In the genomic region with DNA sequence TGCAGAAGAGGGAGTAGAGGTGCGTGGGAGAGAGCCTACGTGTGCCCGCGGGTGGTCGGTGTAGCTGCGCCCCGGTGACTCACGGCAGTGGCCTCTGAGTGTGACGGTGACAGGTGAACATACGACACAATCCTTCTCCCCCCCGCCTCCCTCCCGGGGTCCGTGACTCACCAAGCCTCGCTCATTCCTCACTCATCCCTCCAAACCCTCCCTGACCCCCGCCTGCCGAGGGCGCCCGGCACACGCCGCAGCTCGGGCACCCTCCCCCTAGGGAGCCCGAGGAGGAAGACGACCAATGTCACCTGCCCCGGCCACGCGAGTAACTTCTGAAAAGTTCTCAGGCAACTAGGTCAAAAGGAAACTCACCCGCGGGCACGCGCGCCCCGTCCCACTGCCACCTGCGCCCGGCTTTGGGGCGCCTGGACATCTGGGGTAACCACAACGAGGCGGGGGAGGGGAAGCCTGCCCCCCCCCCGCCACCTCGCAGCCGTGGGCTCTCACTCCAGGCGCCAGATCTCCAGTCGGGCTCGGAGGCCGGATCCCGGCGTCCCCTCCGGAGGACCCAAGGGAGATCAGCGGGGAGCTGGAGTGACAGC, we compare ENCODE assay signal across 8 mouse cellular contexts. TPM values are rescaled to one million over a fixed set of nuclear protein-coding genes. Genes with fewer than 3 reads are reported as not detected.
DNase-seq lines count a peak whose midpoint lies in the region; ATAC-seq and TF ChIP-seq lines count a peak whose summit lies in the region.

No protein-coding gene starts in this region.

- peak overlapping the region; percentile 77 for H3K4me2 ChIP-seq in heart, embryonic 13.5 days
- H3K4me2 ChIP-seq in kidney, embryonic 16.5 days (replicated peaks; ENCODE audit: low read depth, low read length) = peak overlapping the region; percentile 99

- peaks cover 35% of the 10 kb centered on the region for H3K79me3 ChIP-seq in C2C12 (ENCODE audit: low read depth)

- no peak for TF ChIP-seq POLR2A in cortical plate, adult 2 months (IDR thresholded peaks at IDR 0.05; ENCODE audit: extremely low read depth, insufficient read depth, low read length)

- H3K4me3 ChIP-seq in C2C12 (ENCODE audit: insufficient read depth, poor library complexity, severe bottlenecking) (peak overlapping the region; percentile 56), G1E (ENCODE audit: low read depth, low read length) (peak overlapping the region; percentile 91), macrophage (ENCODE audit: inconsistent target) (peak overlapping the region; percentile 47)
- H3K4me3 ChIP-seq in cortical plate, adult 2 months (ENCODE audit: insufficient read depth, low read length) = peak overlapping the region; percentile 85
- H3K4me3 ChIP-seq in heart, embryonic 13.5 days = peak overlapping the region; percentile 90
- peak overlapping the region; percentile 80 for H3K4me3 ChIP-seq in kidney, embryonic 16.5 days (ENCODE audit: low read length)

- no peak for ATAC-seq in G1E (ENCODE audit: extremely low read depth, insufficient number of reproducible peaks, low FRiP score, poor library complexity, severe bottlenecking)
- peak; percentile 1; the same call in 1 of the 2 replicates for ATAC-seq in heart, embryonic 13.5 days (ENCODE audit: extremely low read depth, insufficient number of reproducible peaks, low FRiP score, low TSS enrichment)
- peak; percentile 2; the same call in 1 of the 2 replicates for ATAC-seq in kidney, embryonic 16.5 days (ENCODE audit: low FRiP score, low TSS enrichment)

- peak; percentile 64 for DNase-seq in G1E (ENCODE audit: low spot score)
- DNase-seq in spleen, postnatal 4 days (ENCODE audit: low spot score in 2 of 2) = peak; percentile 45 to 77
- DNase-seq in ovary, postnatal 10 days (ENCODE audit: low spot score) = no peak

- peak overlapping the region; percentile 83 for H3K27ac ChIP-seq in cortical plate, adult 2 months (ENCODE audit: insufficient read depth, low read length)
- H3K27ac ChIP-seq in heart, embryonic 13.5 days (replicated peaks) = peak overlapping the region; percentile 100
- H3K27ac ChIP-seq in kidney, embryonic 16.5 days (ENCODE audit: low read length) = peak overlapping the region; percentile 98
- H3K27ac ChIP-seq in macrophage = peak overlapping the region; percentile 91

- peak overlapping the region; percentile 91 for H3ac ChIP-seq in C2C12 (ENCODE audit: control insufficient read depth, insufficient read length, low read depth)

- H3K9ac ChIP-seq in heart, embryonic 13.5 days = peak overlapping the region; percentile 93
- peak overlapping the region; percentile 77 for H3K9ac ChIP-seq in kidney, embryonic 16.5 days (replicated peaks; ENCODE audit: low read length)

- H3K27me3 ChIP-seq in C2C12 (ENCODE audit: control insufficient read depth, insufficient read depth, insufficient read length) = no peaks in the 10 kb centered on the region
- peaks cover 20% of the 10 kb centered on the region for H3K27me3 ChIP-seq in G1E (ENCODE audit: insufficient read depth, low read length)
- no peaks in the 10 kb centered on the region for H3K27me3 ChIP-seq in heart, embryonic 13.5 days (replicated peaks)
- H3K27me3 ChIP-seq in kidney, embryonic 16.5 days (ENCODE audit: insufficient read depth, low read length) = no peaks in the 10 kb centered on the region

- H3K36me3 ChIP-seq in C2C12 (ENCODE audit: control insufficient read depth, insufficient read depth) (no peaks in the 10 kb centered on the region), G1E (replicated peaks) (peaks cover 18% of the 10 kb centered on the region), macrophage (ENCODE audit: inconsistent target) (no peaks in the 10 kb centered on the region)
- no peaks in the 10 kb centered on the region for H3K36me3 ChIP-seq in heart, embryonic 13.5 days
- no peaks in the 10 kb centered on the region for H3K36me3 ChIP-seq in kidney, embryonic 16.5 days (ENCODE audit: insufficient read depth, low read length)

- peaks cover 46% of the 10 kb centered on the region for H3K79me2 ChIP-seq in C2C12 (ENCODE audit: control insufficient read depth, insufficient read depth)
- peaks cover 51% of the 10 kb centered on the region for H3K79me2 ChIP-seq in macrophage (ENCODE audit: inconsistent target)

- no peaks in the 10 kb centered on the region for H3K9me3 ChIP-seq in G1E (replicated peaks)
- H3K9me3 ChIP-seq in heart, embryonic 13.5 days = no peaks in the 10 kb centered on the region
- no peaks in the 10 kb centered on the region for H3K9me3 ChIP-seq in kidney, embryonic 16.5 days (ENCODE audit: low read length)

- TF ChIP-seq CTCF in C2C12 (IDR thresholded peaks at IDR 0.05; ENCODE audit: control insufficient read depth, insufficient read depth, insufficient read length) (peak; percentile 2), G1E (IDR thresholded peaks at IDR 0.05; ENCODE audit: low read depth, low read length) (no peak)
- no peak for TF ChIP-seq CTCF in cortical plate, adult 2 months (IDR thresholded peaks at IDR 0.05; ENCODE audit: extremely low read depth, insufficient read depth, low read length)

- H3K4me1 ChIP-seq in G1E (ENCODE audit: insufficient read depth, low read depth, low read length) = peaks cover 67% of the 10 kb centered on the region
- H3K4me1 ChIP-seq in cortical plate, adult 2 months (ENCODE audit: control insufficient read depth, insufficient read depth, low read length) = peaks cover 23% of the 10 kb centered on the region
- H3K4me1 ChIP-seq in heart, embryonic 13.5 days = peaks cover 59% of the 10 kb centered on the region
- peaks cover 48% of the 10 kb centered on the region for H3K4me1 ChIP-seq in kidney, embryonic 16.5 days (ENCODE audit: insufficient read depth, low read length)

- WGBS in heart, embryonic 13.5 days = under 1% methylated on average over 46 of the region's 48 CpGs
- WGBS in kidney, embryonic 16.5 days = 0% methylated on average over 41 of the region's 48 CpGs
- WGBS in macrophage (ENCODE audit: missing documents) = 2% methylated on average over 46 of the region's 48 CpGs

TF ChIP-seq in C2C12, 6 proteins besides CTCF, POLR2A, EP300 and RAD21 (continues in another document):
- TF ChIP-seq FOSL1 (IDR thresholded peaks at IDR 0.05; ENCODE audit: insufficient read depth, low read length, poor library complexity, severe bottlenecking) = peak; percentile 37
- no peak for TF ChIP-seq MYOG (IDR thresholded peaks at IDR 0.05; ENCODE audit: control insufficient read depth, extremely low read depth, insufficient read length)
- TF ChIP-seq USF1 (IDR thresholded peaks at IDR 0.05; ENCODE audit: low read depth) = no peak
- peak; percentile 34 for TF ChIP-seq MAX (IDR thresholded peaks at IDR 0.05)

RNA-seq across cellular contexts. Expression of gene Csrnp1, which starts 1.4 kb away (rescaled TPM):
- 21.2 TPM for polyA plus RNA-seq in C2C12 (2012; fragmentation: generic; extraction: Trizol)
- total RNA-seq in G1E (2014; fragmentation: Nextera tagmentation) = 17.0 and 26.5 TPM in 2 replicates
- 17.3 and 19.9 TPM in 2 replicates for total RNA-seq in G1E (2017)
- 35.0 and 44.1 TPM in 2 replicates for polyA plus RNA-seq in G1E (2012)
- 14.8 and 21.3 TPM in 2 replicates for polyA plus RNA-seq in cortical plate, adult 2 months (2012; rRNA removed)
- 5.7 and 6.8 TPM in 2 replicates for polyA plus RNA-seq in heart, embryonic 13.5 days (2015; fragmentation: Nextera tagmentation; extraction: Ambion mirVana)
- 7.1 and 8.7 TPM in 2 replicates for polyA plus RNA-seq in kidney, embryonic 16.5 days (2015; fragmentation: Nextera tagmentation; extraction: Ambion mirVana)
- total RNA-seq in macrophage (2018; cell fraction: chromatin; rRNA removed) = 100 to 1,000 TPM in 15 of 26 experiments, 10 to 100 TPM in 10, 1 to 10 TPM in 1; 10.0 to 493 (median 150) TPM
- 100 to 1,000 TPM in 12 of 26 experiments, 10 to 100 TPM in 13, 1 to 10 TPM in 1; 8.5 to 831 (median 91.1) TPM for total RNA-seq in macrophage (2018; cell fraction: cytosol; rRNA removed)
- total RNA-seq in macrophage (2018; cell fraction: nucleus; rRNA removed) = 100 to 1,000 TPM in 18 of 26 experiments, 10 to 100 TPM in 8; 12.4 to 779 (median 246) TPM
- polyA plus RNA-seq in macrophage (2018) = 5.0 to 8.4 TPM (median 8.0 TPM) in 3 replicates

RNA-seq across cellular contexts. Expression of gene Xirp1, which starts 40.3 kb away (rescaled TPM):
- polyA plus RNA-seq in C2C12 (2012; fragmentation: generic; extraction: Trizol) = 3.5 TPM
- not detected in 2 replicates for total RNA-seq in G1E (2014; fragmentation: Nextera tagmentation)
- total RNA-seq in G1E (2017) = 0.05 and 0.06 TPM in 2 replicates
- not detected in 2 replicates for polyA plus RNA-seq in G1E (2012)
- polyA plus RNA-seq in cortical plate, adult 2 months (2012; rRNA removed) = 0.04 TPM in 2 replicates
- 44.6 and 47.2 TPM in 2 replicates for polyA plus RNA-seq in heart, embryonic 13.5 days (2015; fragmentation: Nextera tagmentation; extraction: Ambion mirVana)
- polyA plus RNA-seq in kidney, embryonic 16.5 days (2015; fragmentation: Nextera tagmentation; extraction: Ambion mirVana) = 0.22 and 0.23 TPM in 2 replicates
- total RNA-seq in macrophage (2018; cell fraction: chromatin; rRNA removed) = not detected
- not detected for total RNA-seq in macrophage (2018; cell fraction: cytosol; rRNA removed)
- not detected for total RNA-seq in macrophage (2018; cell fraction: nucleus; rRNA removed)
- polyA plus RNA-seq in macrophage (2018) = not detected in 3 replicates

RNA-seq across cellular contexts. Expression of gene Ttc21a, which starts 45.6 kb away (rescaled TPM):
- polyA plus RNA-seq in C2C12 (2012; fragmentation: generic; extraction: Trizol) (0.06 TPM), G1E (2012) (0.02 and 0.06 TPM in 2 replicates), macrophage (2018) (0.05 to 0.09 TPM (median 0.06 TPM) in 3 replicates)
- total RNA-seq in G1E (2014; fragmentation: Nextera tagmentation) (not detected in 2 replicates), G1E (2017) (0.17 and 0.38 TPM in 2 replicates)
- polyA plus RNA-seq in cortical plate, adult 2 months (2012; rRNA removed) = 0.26 and 0.63 TPM in 2 replicates
- 0.17 and 0.27 TPM in 2 replicates for polyA plus RNA-seq in heart, embryonic 13.5 days (2015; fragmentation: Nextera tagmentation; extraction: Ambion mirVana)
- 0.20 and 0.35 TPM in 2 replicates for polyA plus RNA-seq in kidney, embryonic 16.5 days (2015; fragmentation: Nextera tagmentation; extraction: Ambion mirVana)
- 1 to 10 TPM in 15 of 26 experiments, under 1 TPM in 11; 0.25 to 7.3 (median 1.7) TPM for total RNA-seq in macrophage (2018; cell fraction: chromatin; rRNA removed)
- 1 to 10 TPM in 4 of 26 experiments, under 1 TPM in 22; 0.03 to 1.3 (median 0.32) TPM for total RNA-seq in macrophage (2018; cell fraction: cytosol; rRNA removed)
- 1 to 10 TPM in 13 of 26 experiments, under 1 TPM in 13; 0.27 to 4.3 (median 0.97) TPM for total RNA-seq in macrophage (2018; cell fraction: nucleus; rRNA removed)

RNA-seq across cellular contexts. Expression of gene Gorasp1, which starts 45.7 kb away (rescaled TPM):
- 11.0 TPM for polyA plus RNA-seq in C2C12 (2012; fragmentation: generic; extraction: Trizol)
- 9.7 and 11.0 TPM in 2 replicates for total RNA-seq in G1E (2014; fragmentation: Nextera tagmentation)
- total RNA-seq in G1E (2017) = 4.8 and 7.4 TPM in 2 replicates
- polyA plus RNA-seq in G1E (2012) = 15.4 and 18.3 TPM in 2 replicates
- 20.0 and 20.6 TPM in 2 replicates for polyA plus RNA-seq in cortical plate, adult 2 months (2012; rRNA removed)
- 21.4 and 23.8 TPM in 2 replicates for polyA plus RNA-seq in heart, embryonic 13.5 days (2015; fragmentation: Nextera tagmentation; extraction: Ambion mirVana)
- 28.0 and 29.5 TPM in 2 replicates for polyA plus RNA-seq in kidney, embryonic 16.5 days (2015; fragmentation: Nextera tagmentation; extraction: Ambion mirVana)
- total RNA-seq in macrophage (2018; cell fraction: chromatin; rRNA removed) = 10 to 100 TPM in 11 of 26 experiments, 1 to 10 TPM in 15; 1.7 to 16.2 (median 8.2) TPM
- total RNA-seq in macrophage (2018; cell fraction: cytosol; rRNA removed) = 10 to 100 TPM in 14 of 26 experiments, 1 to 10 TPM in 12; 4.2 to 15.1 (median 10.6) TPM
- 10 to 100 TPM in 9 of 26 experiments, 1 to 10 TPM in 17; 2.4 to 24.8 (median 6.7) TPM for total RNA-seq in macrophage (2018; cell fraction: nucleus; rRNA removed)
- 5.6 to 12.2 TPM (median 9.6 TPM) in 3 replicates for polyA plus RNA-seq in macrophage (2018)

Comparison
In these comparisons a context has a peak if more than half of its experiments do, and no peak if none do; other contexts are left out.
1. RNA of gene Xirp1, which starts 40.3 kb away (polyA plus RNA-seq): 44.6 to 47.2 TPM in heart, embryonic 13.5 days; 3.5 TPM in C2C12 (single experiment), 0.22 to 0.23 TPM in kidney, embryonic 16.5 days, 0.04 TPM in cortical plate, adult 2 months, not detected in G1E and not detected in macrophage; every median in the first group is over 10 times any median in the second.
2. Peak in every context shown above with its lines, with median percentiles within 50 percentile points of each other: H3K4me3 ChIP-seq and H3K27ac ChIP-seq.